Mouse (Mus musculus) right cerebral cortex, postnatal 14 days (tissue): ENCODE measurements around the gene Stoml1.
"Not testable (repeated sequence)": the region's sequence is repeated elsewhere in the genome, so short reads cannot be mapped to it uniquely, and the experiment has no call there.

ENCODE experiments used
- DNase-seq: peaks from one replicate; pipeline ENCODE4 v3.0.0; 2022

The Stoml1 gene

DNA sequence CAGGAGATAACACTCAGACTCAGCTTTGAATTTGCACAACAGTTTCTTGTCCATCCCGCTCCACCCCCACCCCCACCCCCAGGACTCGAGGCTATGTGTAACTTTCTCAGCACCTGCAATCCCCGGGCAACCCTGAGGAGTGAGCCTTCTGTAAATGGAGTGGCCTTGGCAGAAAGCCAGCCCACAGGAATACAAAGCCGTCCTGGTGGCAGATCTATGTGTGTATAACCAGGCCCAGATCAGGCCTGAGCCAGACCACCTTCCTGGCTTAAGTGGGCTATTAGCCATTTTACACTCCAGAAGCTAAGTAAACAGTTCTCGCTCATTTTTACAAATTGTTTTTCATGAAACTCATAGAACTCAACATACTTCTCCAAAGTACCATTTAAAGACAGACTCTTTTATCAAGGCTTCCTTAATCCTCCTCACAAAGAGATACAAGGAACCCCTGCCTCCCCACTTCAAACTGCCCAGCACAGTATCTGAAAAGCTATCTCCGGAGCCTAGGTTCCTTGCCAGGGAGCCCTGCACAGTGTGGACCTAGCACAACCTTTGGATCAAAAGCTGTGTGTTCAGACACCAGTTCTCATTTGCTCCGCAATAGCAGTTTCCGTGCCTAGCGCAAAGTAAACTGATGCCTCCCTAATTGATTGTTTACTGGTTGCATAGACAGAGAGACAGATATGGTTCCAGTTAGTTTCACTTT is 11.0 kb upstream of the Stoml1 start:
- peak; percentile 40 for DNase-seq

DNA sequence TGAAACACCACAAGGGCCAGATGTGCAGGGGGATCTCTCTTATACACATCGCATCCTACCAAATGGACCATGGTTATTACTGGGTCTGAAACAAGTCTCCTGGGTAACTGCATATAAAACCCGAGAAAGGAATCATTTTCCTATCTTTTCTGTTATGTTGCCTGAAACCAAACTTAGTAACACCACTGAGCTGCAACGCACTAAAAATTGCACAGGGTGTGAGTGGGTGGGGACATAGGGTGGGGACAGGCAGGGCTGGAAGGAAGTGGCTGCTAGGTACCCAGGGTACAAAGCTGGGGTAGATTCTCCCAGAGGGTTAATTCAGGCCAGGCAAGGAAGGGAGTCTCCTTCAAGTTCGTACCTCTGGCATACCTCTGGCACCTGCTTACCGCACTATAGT is 10.3 kb upstream of the Stoml1 start:
- DNase-seq: no peak

GRCm38 (mm10) chr9:58243696-58244095 is 9.3 kb upstream of the Stoml1 start:
- DNase-seq: no peak

- DNase-seq: no peak
These were observed 6.8 kb upstream of the Stoml1 start for GRCm38 (mm10) chr9:58246083-58246591.

- DNase-seq: peak; percentile 80
These were observed 5.8 kb upstream of the Stoml1 start for GRCm38 (mm10) chr9:58247064-58247759.

DNA sequence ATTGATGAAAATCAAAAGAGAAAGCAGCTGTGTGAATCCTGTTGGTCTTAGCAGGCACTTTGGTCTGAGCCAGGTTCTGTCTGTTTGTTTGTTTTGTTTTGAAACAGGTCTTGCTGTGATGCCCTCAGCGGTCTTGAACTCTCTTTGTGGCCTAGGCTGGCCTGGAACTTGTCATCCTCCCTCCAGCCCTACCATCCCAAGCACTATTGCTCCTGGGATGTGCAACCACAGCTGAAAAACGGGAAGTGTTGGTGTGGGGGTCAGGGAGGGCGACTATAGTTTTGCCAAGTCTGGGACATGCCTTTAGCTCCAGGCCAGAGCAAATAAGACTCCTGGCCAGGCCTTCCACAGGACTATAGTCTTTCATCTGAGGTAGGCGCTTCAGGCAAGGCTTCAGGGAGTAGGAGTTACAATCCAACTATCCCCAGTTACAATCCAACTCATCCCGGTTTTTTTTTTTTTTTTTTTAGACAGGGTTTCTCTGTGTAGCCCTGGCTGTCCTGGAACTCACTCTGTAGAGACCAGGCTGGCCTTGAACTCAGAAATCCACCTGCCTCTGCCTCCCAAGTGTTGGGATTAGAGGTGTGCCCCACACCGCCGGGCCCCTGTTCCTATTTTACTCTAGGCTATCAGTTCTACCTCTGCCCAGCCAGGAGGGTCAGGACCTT is 4.1 kb upstream of the Stoml1 start:
- no peak for DNase-seq

DNA sequence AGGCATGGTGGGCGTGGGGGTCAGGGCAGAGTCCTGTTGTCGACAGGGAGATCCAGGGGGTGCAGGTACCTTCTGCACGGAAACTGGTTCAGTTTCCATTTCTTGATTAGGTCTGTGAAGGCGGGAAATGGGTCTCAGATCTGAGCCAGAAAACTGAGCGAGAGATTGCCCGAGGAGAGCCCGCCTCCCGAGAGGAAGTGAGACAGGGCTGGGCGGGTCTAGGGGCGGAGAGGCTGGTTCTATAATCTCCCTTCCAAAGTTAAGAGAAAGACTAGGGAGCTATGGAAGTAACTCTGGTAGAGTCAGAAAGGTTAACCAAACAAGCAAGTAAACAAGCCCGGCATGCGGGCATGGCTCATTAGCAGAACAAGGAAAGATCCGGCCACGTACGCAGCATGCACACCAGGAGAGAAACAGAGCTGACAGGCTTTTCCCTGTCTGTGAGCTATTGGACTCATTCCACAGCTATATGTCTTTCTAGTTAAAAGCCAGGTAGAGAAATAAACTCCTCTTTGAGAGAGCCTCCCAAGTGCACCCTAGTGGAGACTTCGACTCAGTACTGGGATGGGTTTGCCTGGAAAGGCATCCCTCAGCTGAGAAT is 3.3 kb upstream of the Stoml1 start, which contains the start of gene Pml:
Pml (minus strand) TSS at position 195 of the 601 bp plus-strand sequence.
- DNase-seq: peak; percentile 63

DNA sequence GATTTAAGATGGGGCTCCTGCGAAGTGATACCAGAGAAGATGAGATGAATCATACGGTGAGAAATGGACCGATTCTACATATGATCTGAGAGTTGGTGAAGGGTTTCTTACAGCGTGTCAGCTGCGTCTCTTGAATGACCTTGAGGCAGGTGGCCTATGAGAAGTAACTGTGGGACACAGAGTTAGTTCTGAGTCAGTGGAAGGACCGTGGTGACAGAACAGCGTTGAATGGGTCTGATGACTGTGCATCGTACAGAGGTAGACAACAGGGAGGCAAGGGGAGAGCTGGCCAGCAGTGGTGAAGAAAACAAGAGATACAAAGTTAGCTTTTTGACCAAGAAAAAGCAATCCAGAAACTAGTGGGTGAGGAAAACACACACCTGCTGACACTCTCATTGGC is 2.6 kb upstream of the Stoml1 start:
- no peak for DNase-seq

DNA sequence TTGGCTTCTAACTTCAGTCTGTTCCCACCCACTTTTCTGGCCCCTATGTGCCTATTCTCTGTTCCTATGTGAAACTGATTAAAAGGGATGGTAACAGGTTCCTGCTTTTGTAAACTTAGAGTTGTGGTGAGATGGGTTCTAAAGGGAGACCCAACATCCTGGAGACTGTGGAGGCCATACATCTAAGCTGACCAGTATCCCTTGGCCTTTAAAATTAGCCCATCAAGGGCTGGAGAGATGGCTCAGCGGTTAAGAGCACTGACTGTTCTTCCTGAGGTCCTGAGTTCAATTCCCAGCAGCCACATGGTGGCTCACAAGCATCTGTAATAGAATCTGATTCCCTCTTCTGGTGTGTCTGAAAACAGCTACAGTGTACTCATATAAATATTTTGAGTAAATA is 2.2 kb upstream of the Stoml1 start:
- not testable (repeated sequence) for DNase-seq

DNA sequence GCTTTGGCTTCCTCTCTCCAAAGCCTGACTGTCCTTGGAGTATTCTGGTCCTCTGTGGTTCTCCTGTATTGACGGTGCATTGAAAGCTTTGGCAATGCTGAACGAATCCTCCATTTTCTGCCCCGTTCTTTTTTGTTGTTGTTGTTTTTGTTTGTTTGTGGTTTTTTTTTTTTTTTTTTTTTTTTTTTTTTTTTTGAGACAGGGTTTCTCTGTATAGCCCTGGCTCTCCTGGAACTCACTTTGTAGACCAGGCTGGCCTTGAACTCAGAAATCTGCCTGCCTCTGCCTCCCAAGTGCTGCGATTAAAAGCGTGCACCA is 800 bp downstream of the Stoml1 start:
- not testable (repeated sequence) for DNase-seq

GRCm38 (mm10) chr9:58255105-58255504 is 2.1 kb downstream of the Stoml1 start:
- DNase-seq: no peak

DNA sequence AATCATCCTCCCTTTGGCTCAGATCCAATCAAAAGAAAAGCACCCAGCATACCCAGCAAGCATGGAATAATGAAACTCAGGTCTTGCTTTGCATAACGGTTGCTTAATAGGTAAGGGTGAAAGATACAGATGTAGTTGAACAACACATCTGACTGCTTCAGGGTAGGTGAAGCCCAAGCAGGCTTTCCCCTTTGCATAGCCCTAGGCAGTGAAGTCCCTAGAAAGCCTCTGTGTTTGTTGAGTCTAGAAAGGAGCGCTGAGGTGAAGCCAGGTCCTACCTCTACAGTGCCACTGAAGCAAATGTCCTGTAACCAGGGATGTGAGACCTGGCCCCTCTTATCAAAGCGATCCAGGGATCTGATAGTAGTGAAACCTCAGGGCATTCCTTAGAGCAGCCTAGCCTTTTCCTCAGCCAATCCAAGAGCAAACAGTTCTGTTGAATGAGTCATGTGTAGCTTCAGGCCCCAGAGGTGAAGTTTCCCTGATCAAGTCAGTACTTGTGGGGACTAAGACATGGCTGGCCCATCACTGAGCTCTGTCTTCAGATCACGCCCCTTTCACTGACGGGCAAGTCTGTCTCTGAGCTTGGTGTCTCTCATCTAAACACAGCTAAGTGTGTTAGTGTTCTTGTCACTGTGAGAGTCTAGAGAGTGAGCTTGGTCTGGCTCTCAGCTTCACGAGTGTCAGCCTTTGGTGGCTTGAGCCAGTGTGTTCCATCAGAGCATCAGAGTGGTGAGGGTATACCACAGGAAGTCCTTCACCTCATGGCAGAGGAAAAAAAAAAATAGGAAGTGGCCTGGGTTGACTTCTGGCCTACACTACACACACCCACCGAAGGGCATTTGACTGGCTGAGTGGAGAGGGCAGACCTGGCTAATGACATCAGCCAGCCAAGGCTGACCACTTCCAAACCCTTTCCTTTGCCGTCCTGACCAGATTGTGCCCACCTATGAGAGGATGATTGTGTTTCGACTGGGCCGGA is 3.0 kb downstream of the Stoml1 start:
- no peak for DNase-seq

GRCm38 (mm10) chr9:58262507-58262906 is 9.5 kb downstream of the Stoml1 start:
- no peak for DNase-seq

GRCm38 (mm10) chr9:58265368-58265767 is 12.4 kb downstream of the Stoml1 start:
- DNase-seq: no peak

GRCm38 (mm10) chr9:58266571-58267011 is 13.6 kb downstream of the Stoml1 start:
- DNase-seq: no peak

- no peak for DNase-seq
These were observed 14.1 kb downstream of the Stoml1 start for GRCm38 (mm10) chr9:58267046-58267445.

DNA sequence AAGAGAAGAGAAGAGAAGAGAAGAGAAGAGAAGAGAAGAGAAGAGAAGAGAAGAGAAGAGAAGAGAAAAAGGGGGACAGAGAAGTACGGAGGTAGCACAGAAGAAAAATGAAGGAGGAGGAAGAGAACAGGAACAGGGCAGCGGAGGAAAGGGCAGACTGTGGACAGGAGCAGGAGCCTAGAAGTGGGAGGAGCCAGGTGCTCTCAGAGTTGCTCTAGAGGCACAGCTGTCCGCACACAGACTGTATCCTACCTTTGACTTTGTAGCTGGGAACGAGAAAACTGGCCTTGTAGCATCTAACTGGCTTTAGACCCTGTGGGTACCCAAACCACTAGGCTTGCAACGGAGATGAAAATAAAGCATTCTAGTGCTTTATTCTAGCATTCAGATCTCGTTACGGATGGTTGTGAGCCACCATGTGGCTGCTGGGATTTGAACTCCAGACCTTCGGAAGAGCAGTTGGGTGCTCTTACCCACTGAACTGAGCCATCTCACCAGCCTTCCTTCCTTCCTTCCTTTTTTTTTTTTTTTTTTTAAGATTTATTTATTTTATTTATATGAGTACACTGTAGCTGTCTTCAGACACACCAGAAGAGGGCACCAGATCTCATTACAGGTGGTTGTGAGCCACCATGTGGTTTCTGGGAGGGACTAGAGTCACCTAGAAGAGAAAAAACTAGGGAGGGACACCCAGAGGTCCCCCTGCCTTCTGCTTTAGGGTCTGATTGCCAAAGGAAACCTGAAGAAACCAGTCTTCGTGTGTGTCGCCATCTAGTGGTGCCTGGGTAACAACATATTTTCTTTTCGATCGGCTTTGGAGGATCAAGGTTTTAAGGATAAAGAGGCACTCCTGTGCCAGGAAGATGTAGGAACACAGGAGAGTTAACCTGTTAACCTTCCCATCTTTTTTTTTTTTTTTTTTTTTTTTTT is 15.7 kb downstream of the Stoml1 start:
- peak; percentile 69 for DNase-seq

DNA sequence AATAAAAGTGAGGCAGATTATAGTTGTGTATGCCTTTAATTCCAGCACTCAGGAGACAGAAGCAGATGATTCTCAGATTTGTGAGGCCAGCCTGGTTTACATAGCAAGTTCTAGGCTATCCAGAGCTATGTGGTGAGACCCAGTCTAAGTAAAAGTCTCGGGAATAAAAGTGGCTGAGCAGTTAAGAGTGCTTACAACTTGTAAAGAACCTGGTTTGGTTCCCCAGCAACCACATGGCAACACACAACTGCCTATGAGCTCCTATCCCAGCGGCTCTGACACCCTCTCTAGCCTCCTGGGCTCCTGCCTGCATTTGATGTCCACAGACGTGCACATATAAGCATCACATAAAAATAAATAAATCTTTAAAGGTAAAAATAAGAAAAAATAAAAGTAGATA is 17.1 kb downstream of the Stoml1 start:
- DNase-seq: no peak

DNA sequence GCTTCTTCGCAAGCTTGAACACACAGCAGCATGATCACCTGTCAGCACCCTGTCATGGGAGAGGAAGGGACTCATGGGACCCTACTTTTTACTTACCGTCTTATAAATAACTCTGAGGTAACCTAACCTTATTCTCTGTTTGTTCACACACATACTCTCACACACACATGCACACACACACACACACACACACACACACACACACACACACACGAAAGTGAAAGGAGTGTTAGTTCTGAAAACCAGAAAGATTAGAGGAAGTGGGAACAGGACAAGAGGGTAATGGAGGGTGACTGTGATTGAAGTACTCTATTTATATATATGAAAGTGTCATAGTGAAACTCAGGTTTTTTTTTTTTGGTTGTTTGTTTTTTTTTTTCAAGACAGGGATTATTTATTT is 18.1 kb downstream of the Stoml1 start:
- DNase-seq: no peak

- DNase-seq: not testable (repeated sequence)
These were observed 18.6 kb downstream of the Stoml1 start for GRCm38 (mm10) chr9:58271551-58271950.

- no peak for DNase-seq
These were observed 19.1 kb downstream of the Stoml1 start for GRCm38 (mm10) chr9:58272068-58272541.
